Mouse (Mus musculus): ENCODE results near the gene Ncf2.
"Not testable (repeated sequence)": the region's sequence is repeated elsewhere in the genome, so short reads cannot be mapped to it uniquely, and the experiment has no call there.

The Ncf2 gene

DNA sequence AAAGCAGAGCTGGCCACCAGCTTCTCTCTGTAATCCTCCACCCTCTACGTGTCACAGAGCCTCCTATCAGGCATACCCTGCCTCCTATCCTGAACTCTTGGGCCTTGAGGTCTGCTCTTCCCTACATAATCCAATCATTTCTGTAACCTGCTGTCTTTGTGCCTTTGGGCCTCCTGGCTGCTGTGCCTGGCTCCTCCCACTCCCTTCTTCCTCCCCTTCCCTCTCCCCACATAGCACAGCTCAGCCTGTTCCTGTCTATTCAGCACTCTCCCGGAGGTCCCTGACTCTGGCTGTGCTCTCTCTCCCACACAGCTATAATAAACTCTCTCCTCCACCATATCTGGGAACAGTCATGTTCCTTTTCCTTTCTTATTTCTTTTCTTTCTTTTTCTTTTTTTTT, at the start of gene Ncf2:
TSS of gene Ncf2 (plus strand) at position 298 of the 400 bp plus-strand sequence.
- DNase-seq (ENCODE audit: low spot score in 2 of 2): no peak

- DNase-seq (ENCODE audit: low spot score in 2 of 2): no peak
These were observed 49.6 kb upstream of the Ncf2 start, which contains the start of gene Apobec4 for GRCm38 (mm10) chr1:152750312-152750965. Apobec4 (plus strand) TSS chr1:152750551.

DNA sequence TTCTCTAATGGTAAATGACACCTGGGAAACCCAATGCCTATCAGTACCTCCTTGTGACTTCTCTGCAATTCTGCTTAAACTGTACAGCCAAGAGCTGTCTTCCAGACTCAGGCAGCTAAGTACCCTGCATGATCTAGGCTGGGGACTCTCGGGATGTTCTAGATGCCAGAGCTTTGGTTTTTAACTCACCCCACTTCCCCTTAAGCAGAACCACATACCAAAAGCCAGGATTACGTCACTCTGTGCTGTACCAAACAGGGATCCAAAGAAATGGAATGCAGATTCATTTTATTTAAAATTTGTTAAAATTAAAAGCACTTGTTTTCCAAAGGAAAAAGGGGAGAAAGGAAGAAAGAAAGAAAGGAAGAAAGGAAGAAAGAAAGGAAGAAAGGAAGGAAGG, 38.2 kb upstream of the Ncf2 start:
- DNase-seq (ENCODE audit: low spot score in 2 of 2): no peak

GRCm38 (mm10) chr1:152766032-152766772, 33.8 kb upstream of the Ncf2 start, which contains the start of the genes Rgl1 and Arpc5:
Rgl1 (minus strand) TSS chr1:152766351.
Arpc5 (plus strand) TSS chr1:152766542.
- DNase-seq (ENCODE audit: low spot score in 2 of 2): peak; percentile 96 to 98

DNA sequence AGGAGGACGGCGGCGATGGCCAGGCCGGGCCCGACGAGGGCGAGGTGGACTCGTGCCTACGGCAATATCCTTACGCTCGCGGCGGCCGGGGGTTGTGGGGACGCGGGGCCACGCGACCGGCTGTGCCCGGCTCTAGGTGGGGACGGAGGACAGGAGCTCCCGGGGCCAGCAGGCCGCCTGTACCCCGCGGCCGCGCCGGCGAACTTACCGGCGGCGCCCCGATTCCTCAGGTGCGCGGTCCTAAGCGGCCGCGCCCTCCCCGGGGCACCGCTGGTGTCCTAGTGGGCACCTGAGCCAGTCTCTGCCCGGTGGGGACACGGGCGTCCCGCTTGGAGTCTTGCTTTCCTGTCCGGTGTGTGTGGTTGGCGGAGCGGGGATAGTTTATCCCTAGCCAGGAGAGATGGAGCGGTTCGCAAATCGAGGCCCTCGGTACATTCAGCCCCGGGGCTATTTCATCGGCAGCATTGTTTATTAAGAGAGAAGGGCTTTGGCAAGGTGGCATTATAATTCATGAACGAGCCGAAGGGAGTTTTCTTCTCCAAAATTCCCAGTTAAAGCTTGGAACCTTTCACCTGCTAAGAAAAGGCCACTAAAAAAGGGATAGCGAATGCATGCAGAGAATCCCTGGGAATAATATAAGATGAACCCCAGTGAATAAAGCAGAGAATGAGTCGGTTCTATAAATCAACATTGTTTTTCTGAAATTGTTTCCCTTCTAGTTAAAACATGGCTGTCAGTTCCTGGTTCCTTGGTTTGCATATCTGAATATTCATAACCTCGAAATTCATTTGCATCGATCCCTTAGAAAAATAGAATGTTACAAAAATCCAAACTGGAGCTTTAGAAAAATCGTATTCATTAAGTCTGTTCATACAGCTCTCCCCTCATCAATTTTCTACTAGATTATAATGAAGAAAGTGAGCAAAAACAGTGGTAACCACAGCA, 32.9 kb upstream of the Ncf2 start:
- DNase-seq (ENCODE audit: low spot score in 2 of 2): peak in 1 of 2 experiments; percentile 16

DNA sequence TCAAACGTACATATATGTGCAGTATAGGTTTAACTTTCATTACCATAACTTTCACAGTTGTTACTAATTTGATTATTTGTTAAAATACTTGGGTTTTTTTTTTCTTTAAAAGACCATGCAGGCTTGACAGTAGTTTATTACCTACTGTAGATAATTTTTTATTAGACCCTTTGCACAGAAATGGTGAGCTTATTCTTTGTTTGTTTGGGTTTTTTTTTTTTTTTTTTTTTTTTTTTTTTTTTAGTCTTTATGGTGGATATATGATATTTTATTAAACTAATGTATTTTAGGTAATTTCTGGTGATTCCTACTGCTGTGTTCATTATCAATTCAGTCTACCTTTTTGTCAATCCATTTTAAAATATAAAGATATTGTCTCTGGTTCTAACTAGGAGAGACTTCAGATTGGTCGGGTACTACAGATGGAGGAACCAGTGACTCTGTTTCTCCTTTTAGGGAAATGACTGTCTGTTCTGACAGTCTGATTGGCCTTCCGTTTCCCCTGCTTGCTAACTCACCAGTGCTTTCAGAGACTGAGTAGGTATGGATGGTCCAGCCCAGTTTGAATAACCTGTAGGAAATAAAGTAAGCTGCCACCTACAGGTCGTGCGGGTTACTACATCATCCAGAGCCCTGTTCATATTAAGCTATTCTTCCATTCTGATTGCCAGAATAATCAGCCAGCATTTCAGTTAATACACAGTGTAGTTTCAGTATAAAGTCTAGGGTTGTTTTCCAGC, 32.1 kb upstream of the Ncf2 start:
- peak; percentile 82 to 88 for DNase-seq (ENCODE audit: low spot score in 2 of 2)

DNA sequence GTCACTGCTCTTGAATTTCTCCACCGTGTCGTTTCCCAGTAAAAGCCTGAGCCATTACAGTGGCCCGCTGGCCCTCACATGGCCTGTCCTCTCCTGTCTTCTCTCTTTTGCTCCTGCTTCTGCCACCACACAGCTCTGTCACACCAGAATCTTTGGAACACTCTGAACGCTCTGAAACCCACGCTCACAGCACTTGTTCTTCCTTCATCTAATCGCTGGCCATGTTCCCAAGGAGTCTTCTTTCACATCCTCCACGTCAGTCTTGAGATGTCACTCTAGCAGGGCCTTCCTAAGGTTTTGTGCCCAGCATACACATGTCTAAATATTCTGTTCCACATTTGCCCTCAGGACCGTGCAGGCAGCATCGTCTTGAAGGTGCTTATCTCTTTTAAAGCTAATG, 29.0 kb upstream of the Ncf2 start:
- no peak for DNase-seq (ENCODE audit: low spot score in 2 of 2)

- DNase-seq (ENCODE audit: low spot score in 2 of 2): not testable (repeated sequence)
These were observed 25.4 kb upstream of the Ncf2 start for GRCm38 (mm10) chr1:152774601-152775000.

DNA sequence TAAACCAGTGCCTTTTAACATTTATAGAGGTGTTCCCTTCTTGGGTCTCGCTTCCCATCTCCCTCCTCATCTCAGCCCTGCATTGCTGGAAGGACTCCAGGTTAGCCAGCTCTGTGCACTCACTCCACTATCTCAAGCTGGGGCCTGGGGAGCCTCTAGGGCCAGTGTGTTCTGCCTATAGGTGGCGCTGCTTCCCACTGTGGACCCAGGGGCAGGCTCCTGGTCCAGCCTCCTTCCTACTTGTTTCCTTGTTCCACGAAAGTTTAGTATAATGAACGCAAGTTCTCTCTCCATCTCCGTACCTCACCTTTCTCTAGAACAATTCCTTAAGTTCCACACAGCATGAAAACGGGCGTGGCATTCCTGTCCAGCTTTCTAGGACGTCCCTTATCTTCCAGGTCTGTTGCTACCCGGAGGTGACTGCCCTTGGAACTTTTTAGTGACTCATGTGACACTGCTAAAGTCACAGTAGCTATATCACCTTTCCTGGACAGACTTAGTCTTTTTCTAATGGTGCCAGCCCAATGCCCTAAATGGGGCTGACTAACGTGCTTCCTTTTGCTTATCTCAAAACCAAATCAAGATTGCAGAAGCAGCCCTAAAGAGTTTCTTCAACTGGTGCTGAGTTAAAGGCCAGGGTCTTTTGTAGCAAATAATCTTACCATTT, 20.8 kb upstream of the Ncf2 start:
- peak; percentile 39 to 62 for DNase-seq (ENCODE audit: low spot score in 2 of 2)

GRCm38 (mm10) chr1:152784620-152785019, 15.4 kb upstream of the Ncf2 start:
- DNase-seq (ENCODE audit: low spot score in 2 of 2): no peak

DNA sequence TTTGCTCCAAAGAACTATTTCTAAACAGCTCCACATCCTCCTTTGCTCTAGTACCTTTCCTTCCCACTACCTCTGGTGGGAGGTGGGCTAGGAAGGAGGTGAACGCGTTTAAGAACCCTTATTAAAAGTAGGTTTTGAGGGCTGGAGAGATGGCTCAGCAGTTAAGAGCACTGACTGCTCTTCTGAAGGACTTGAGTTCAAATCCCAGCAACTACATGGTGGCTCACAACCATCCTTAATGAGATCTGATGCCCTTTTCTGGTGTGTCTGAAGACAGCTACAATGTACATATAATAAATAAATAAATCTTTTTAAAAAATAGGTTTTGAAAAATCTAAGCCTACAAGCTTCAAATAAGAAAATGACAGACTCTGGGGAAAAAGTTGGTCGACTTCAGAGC, 14.5 kb upstream of the Ncf2 start:
- not testable (repeated sequence) for DNase-seq (ENCODE audit: low spot score in 2 of 2)

- DNase-seq (ENCODE audit: low spot score in 2 of 2): no peak
These were observed 13.0 kb upstream of the Ncf2 start for GRCm38 (mm10) chr1:152786953-152787352.

DNA sequence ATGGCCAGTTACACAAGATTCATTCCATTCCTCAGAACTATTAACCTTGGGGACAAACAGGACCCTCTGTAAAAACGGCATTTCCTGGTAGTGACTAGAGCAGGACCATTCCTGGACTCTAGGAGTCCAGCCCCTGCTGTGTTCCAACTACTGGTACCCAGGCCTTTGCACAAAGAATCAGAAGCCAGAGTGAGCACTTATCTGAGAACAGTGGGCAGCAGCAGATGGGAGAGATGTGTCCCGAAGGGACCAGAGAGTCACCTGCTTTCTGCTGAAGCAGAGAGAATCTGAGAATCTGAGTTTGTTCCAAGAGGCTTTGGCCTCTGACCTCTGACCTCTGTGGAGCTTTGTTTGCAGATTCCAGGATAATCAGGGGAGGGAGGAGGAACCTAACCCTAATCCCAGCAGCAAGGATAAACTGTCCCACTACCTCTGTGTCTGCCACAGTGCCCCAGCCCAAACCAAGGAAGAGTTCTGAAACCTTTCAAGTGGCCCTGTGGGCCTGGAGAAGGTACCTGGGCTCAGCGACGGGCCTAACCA, 11.8 kb upstream of the Ncf2 start:
- DNase-seq (ENCODE audit: low spot score in 2 of 2): no peak

DNA sequence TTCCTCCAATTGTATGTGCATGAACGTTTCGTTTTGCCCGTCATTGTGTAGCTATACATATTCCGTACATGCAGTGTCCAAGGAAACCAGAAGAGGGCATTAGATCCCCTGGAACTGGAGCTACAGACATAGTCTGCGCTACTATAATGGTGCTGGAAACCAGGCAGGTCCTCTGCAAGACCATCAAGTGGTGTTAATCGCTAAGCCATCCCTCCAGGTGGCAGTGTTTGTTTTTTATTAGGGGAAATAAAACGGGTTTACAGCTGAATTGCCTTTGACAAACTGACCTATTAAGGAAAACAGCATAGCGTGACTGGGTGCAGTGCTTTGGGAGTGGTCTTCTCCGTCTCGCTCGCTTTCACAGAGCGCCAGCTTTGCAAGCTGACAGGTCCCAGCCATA, 9.7 kb upstream of the Ncf2 start:
- peak; percentile 22 to 59 for DNase-seq (ENCODE audit: low spot score in 2 of 2)

DNA sequence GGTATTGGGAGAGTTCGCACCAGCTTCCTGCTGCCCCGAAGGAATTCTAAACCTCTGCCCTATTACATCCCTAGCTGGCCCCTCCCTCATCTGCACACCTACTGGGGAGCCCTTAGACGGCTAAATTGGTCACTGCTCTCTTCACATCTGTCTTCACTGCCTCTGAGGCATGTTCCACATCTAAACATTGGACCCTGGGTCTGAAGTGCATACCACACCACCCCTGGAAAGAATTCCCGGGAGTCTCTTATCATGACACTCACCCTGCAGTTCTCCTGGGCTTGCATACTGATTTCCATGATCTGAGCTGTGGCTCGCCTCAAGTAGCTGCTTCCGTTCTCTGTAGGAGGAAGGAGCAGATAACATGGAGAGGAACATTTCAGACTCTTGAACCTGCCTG, 9.2 kb upstream of the Ncf2 start:
- DNase-seq (ENCODE audit: low spot score in 2 of 2): no peak

DNA sequence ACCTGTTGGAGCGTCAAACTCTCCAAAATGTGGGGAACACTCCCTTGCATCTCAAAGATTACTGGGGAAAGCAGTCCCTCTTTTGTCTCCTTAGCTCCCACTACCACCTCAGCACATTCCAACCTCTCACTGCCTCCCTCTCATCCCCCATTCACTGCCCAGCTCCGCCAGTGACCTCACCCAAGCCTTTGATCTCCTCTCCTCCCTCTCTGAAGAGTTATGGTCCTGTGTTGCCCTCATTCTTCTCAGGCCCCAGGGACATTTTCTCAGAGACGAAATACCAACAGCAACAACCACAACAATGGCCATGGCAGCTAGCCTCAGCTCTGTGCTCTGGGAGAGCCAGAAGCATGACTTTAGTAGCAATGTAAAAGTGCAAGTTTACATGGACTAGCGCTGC, 8.7 kb upstream of the Ncf2 start:
- DNase-seq (ENCODE audit: low spot score in 2 of 2): no peak

DNA sequence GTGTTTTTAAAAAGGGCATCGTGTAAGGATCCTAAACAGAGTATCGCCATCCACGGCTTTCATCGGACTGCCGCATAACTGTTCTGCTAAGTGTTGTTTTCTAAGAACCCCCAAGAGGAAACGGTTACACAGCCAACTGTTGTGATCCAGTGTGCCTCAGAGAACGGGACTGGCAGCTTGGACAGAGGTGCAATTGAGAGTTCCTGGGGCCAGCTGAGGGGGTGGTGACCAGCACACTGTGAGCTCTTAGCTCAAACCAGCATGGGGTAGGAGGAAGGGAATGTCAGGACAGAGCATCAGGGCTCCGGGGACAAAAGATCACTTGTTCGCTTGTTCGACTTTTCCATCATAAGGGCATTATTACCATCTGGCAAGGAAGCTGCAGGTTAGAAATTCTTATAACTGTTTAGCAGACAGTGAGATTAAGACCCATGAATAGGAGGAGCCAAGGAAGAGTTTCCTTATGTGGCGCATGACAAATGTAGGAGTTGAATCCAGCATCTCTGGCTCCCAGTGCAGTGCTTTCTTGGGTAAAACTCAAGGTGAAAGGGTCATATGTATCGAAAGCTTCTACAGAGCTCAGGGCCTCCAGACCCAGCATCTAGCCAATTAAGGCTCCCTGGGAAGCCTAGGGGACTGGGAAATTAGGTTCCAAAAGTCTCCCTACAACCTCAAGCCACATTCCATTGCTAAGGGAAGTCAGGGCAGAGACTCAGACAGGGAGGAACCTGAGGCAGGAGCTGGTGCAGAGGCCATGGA, 7.1 kb upstream of the Ncf2 start:
- DNase-seq (ENCODE audit: low spot score in 2 of 2): no peak

DNA sequence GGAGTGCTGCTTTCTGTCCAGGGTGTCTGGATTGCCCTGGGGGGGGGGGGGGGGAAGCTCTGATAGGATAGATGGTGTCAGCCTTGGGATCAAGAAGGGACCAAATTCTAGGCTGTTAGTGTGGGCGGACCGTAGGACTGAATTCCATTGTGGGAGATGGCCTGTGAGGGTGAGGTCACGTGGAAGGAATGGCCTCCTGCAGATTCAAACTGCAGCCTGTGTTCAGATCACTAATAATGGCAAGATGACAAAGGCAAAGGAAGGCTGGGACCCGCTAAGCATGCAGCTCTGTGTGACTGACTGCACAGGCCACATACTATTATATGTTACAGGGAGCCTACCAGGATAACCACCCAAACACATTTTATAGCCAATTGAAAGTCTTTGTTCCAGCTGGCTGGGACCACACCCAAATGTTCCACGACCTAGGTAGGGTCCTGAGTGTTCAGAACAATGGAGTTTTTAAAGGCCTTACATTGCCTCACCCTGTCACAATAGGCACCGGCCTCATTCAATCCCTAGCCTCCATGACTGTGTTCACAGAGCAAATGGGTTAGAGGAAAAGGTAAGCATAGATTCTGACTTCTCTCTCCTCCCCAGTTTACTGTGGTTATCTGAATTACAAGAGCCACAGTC, 6.4 kb upstream of the Ncf2 start:
- DNase-seq (ENCODE audit: low spot score in 2 of 2): no peak

DNA sequence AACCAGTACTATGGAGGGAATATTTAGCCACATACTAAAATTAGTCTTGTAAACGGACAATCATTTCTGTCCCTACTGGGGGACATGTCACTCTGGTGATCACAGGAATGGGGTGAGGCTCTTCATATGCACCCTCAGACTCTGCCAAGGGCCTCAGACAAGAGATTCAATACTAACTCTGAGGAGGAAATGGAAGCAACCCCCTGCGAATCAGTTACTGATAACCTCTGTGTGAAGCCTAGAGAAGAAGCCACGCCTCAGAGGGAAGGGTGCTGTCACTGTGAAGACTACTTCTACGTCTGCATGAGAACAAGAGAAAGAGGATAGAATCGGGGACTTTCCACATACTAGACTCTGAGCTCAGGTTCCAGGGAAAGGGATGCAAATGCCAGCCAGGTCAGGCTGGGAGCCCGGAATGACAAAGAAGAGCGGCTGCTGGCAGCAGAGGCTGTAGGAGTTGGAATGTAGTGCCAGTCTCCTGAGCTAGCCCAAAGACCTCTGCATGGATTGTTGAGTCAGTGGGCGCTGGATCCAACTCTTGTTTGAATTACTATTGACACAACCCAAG, 4.2 kb upstream of the Ncf2 start:
- DNase-seq (ENCODE audit: low spot score in 2 of 2): no peak
